In genomic region chr13:44152806-44153613, GRCm38 (mm10) we compare ENCODE assay signal across 13 mouse cellular contexts.
DNase-seq lines count a peak whose midpoint lies in the region; ATAC-seq lines count a peak whose summit lies in the region.
"Had no signal": no experiment of that assay in that cellular context is flagged by ENCODE, and none has a peak within 500 bp of the region (broad histone marks: within the 10 kb centered on the region; RNA-seq: fewer than 3 reads in every experiment).

No protein-coding gene starts in this region.

- peaks cover 13% of the 10 kb centered on the region for H3K4me1 ChIP-seq in megakaryocyte, embryonic 14.5 days
- H3K4me1 ChIP-seq: embryonic facial prominence, embryonic 15.5 days had no signal

- peak; percentile 5 for DNase-seq in T-cell, adult 2 months (ENCODE audit: low spot score)
- DNase-seq in induced T-regulatory cell, adult 2 months (ENCODE audit: low read depth): peak; percentile 16
- DNase-seq in thymus, postnatal 14 days: peak; percentile 75
- DNase-seq in cerebellum, adult 9-10 months: no peak
- DNase-seq in layer of hippocampus, adult 8-10 months (ENCODE audit: low spot score in 2 of 2): no peak
- DNase-seq: cerebellum, adult 9-11 months; forebrain, postnatal 0 days; gastrocnemius, postnatal 10 days; left cerebral cortex, postnatal 4 days had no signal

- peak overlapping the region; percentile 70 for H3K4me3 ChIP-seq in megakaryocyte, embryonic 14.5 days (replicated peaks)
- H3K4me3 ChIP-seq: embryonic facial prominence, embryonic 15.5 days; heart, embryonic 15.5 days had no signal

- H3K9me3 ChIP-seq in megakaryocyte, embryonic 14.5 days: peaks cover 12% of the 10 kb centered on the region
- H3K9me3 ChIP-seq: embryonic facial prominence, embryonic 15.5 days; heart, embryonic 15.5 days had no signal

- H3K27me3 ChIP-seq in megakaryocyte, embryonic 14.5 days (replicated peaks): peaks cover 10% of the 10 kb centered on the region
- H3K27me3 ChIP-seq: embryonic facial prominence, embryonic 15.5 days; heart, embryonic 15.5 days had no signal

- peaks cover 6% of the 10 kb centered on the region for H3K36me3 ChIP-seq in megakaryocyte, embryonic 14.5 days (replicated peaks; ENCODE audit: low read length)
- H3K36me3 ChIP-seq: embryonic facial prominence, embryonic 15.5 days; heart, embryonic 15.5 days had no signal

- no peak for ATAC-seq in megakaryocyte, adult 5-6 weeks (ENCODE audit: poor library complexity, severe bottlenecking)
- ATAC-seq: forebrain, postnatal 0 days had no signal

Comparison
In these comparisons a context has a peak if more than half of its experiments do, and no peak if none do; other contexts are left out.
1. DNase-seq: peak in T-cell, adult 2 months (single experiment), induced T-regulatory cell, adult 2 months (single experiment) and thymus, postnatal 14 days (single experiment); none in cerebellum, adult 9-10 months (single experiment) and layer of hippocampus, adult 8-10 months (0 of 2).